ENCODE assay signal across 8 mouse cellular contexts in the genomic region with DNA sequence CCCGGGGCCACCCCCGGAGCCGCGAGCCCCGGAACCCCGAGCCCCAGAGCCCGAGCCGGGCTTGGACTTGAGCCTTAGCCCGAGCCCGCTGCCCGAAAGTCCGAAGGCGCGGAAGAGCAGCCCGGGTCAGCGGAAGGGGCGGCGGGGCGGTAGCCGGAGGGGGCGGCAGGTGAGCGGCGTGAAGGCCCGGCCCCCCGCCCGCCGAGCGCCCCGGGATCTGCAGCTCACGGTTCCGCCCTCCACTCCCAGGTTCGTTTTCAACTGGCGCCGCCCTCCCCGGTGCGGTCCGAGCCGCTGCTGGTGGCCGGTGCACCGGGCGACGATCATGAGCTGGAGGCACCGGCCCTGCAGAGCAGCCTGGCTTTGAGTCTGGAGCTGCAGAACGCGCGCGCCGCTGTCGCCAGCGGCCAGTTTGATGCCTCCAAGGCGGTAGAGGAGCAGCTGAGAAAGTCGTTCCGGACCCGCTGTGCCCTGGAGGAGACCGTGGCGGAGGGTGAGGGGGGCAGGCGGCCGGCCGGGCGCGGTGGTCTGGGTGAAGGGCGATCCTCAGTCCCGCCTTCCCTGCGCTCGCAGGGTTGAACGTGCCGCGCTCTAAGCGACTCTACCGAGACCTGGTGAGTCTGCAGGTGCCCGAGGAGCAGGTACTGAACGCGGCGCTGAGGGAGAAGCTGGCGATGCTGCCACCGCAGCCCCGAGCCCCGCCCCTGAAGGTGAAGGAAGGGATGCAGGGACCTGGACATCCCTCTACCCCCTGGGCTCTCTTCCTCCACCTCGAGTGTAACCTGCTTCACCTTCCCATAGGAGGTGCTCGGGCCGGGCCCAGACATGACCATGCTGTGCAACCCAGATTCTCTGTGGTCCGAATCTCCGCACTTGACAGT. TPM values are rescaled to one million over a fixed set of nuclear protein-coding genes. Genes with fewer than 3 reads are reported as not detected.
DNase-seq lines count a peak whose midpoint lies in the region; ATAC-seq and TF ChIP-seq lines count a peak whose summit lies in the region.

No protein-coding gene starts in this region.

- H3K27ac ChIP-seq in testis, adult 2 months (ENCODE audit: control insufficient read depth, insufficient read depth, low read depth, low read length) = peak overlapping the region; percentile 77
- 0 out of 2 replicates have a peak overlapping the region, but pooled peaks have one; percentile 33 for H3K27ac ChIP-seq in brown adipose tissue, adult 24 weeks (replicated peaks; ENCODE audit: low read depth, low read length)
- H3K27ac ChIP-seq in forebrain, embryonic 16.5 days (ENCODE audit: low read length) = peak overlapping the region; percentile 84
- peak overlapping the region; percentile 84 for H3K27ac ChIP-seq in stomach, postnatal 0 days (replicated peaks)

- H3K4me2 ChIP-seq in forebrain, embryonic 16.5 days (ENCODE audit: low read length) = peak overlapping the region; percentile 89
- H3K4me2 ChIP-seq in stomach, postnatal 0 days (replicated peaks; ENCODE audit: low read depth) = peak overlapping the region; percentile 92

- peak overlapping the region; percentile 89 for H3K4me3 ChIP-seq in testis, adult 2 months (ENCODE audit: control insufficient read depth, low read depth, low read length)
- H3K4me3 ChIP-seq in brown adipose tissue, adult 24 weeks (ENCODE audit: insufficient read depth, low read depth, low read length) = peak overlapping the region; percentile 77
- peak overlapping the region; percentile 89 for H3K4me3 ChIP-seq in forebrain, embryonic 16.5 days (replicated peaks; ENCODE audit: low read length)
- peak overlapping the region; percentile 93 for H3K4me3 ChIP-seq in stomach, postnatal 0 days (ENCODE audit: low read depth, low read length)

- H3K9me3 ChIP-seq in forebrain, embryonic 16.5 days (ENCODE audit: control insufficient read depth, low read length) = no peaks in the 10 kb centered on the region
- no peaks in the 10 kb centered on the region for H3K9me3 ChIP-seq in stomach, postnatal 0 days (ENCODE audit: control insufficient read depth, low read length)

- H3K27me3 ChIP-seq in testis, adult 2 months (ENCODE audit: control insufficient read depth, insufficient read depth, low read length) = no peaks in the 10 kb centered on the region
- H3K27me3 ChIP-seq in forebrain, embryonic 16.5 days (replicated peaks; ENCODE audit: control insufficient read depth, insufficient read depth, low read length) = no peaks in the 10 kb centered on the region
- no peaks in the 10 kb centered on the region for H3K27me3 ChIP-seq in stomach, postnatal 0 days (ENCODE audit: control insufficient read depth, insufficient read depth, low read length)

- ATAC-seq in forebrain, embryonic 16.5 days = peak; percentile 12
- ATAC-seq in megakaryocyte progenitor cell, adult 5-6 weeks (replicated peaks; ENCODE audit: poor library complexity) = peak; percentile 16; the same call in 1 of the 2 replicates
- ATAC-seq in stomach, postnatal 0 days (ENCODE audit: low FRiP score, low TSS enrichment) = peak; percentile 36

- TF ChIP-seq POLR2A in testis, adult 2 months (IDR thresholded peaks at IDR 0.05; ENCODE audit: control insufficient read depth, low read depth, low read length) = no peak

- H3K36me3 ChIP-seq in testis, adult 2 months (ENCODE audit: control insufficient read depth, insufficient read depth, low read length) = no peaks in the 10 kb centered on the region; the same call in none of the 2 replicates
- H3K36me3 ChIP-seq in forebrain, embryonic 16.5 days (ENCODE audit: control insufficient read depth, insufficient read depth) = peaks cover 14% of the 10 kb centered on the region
- peaks cover 15% of the 10 kb centered on the region for H3K36me3 ChIP-seq in stomach, postnatal 0 days (ENCODE audit: control insufficient read depth, insufficient read depth, low read length)

- peaks cover 5% of the 10 kb centered on the region for H3K4me1 ChIP-seq in testis, adult 2 months (ENCODE audit: control insufficient read depth, insufficient read depth, low read length)
- peaks cover 7% of the 10 kb centered on the region; the same call in 1 of the 2 replicates for H3K4me1 ChIP-seq in brown adipose tissue, adult 24 weeks (ENCODE audit: control insufficient read depth, insufficient read depth, insufficient read length, low read length)
- peaks cover 37% of the 10 kb centered on the region for H3K4me1 ChIP-seq in forebrain, embryonic 16.5 days (replicated peaks; ENCODE audit: control insufficient read depth, insufficient read depth, low read length)
- H3K4me1 ChIP-seq in stomach, postnatal 0 days (replicated peaks; ENCODE audit: control insufficient read depth, insufficient read depth) = peaks cover 4% of the 10 kb centered on the region; the same call in 1 of the 2 replicates

- TF ChIP-seq CTCF in testis, adult 2 months (IDR thresholded peaks at IDR 0.05; ENCODE audit: control insufficient read depth, insufficient read depth, insufficient replicate concordance, low read depth, low read length) = 0 out of 2 replicates have a peak, but pooled peaks have one; percentile 2
- TF ChIP-seq CTCF in stomach, postnatal 0 days (IDR thresholded peaks at IDR 0.05; ENCODE audit: low read depth) = no peak

- no peak for TF ChIP-seq EP300 in stomach, postnatal 0 days (optimal IDR thresholded peaks at IDR 0.05)

- under 1% methylated on average over 63 of the region's 83 CpGs for WGBS in forebrain, embryonic 16.5 days
- WGBS in stomach, postnatal 0 days = under 1% methylated on average over 59 of the region's 83 CpGs

- peak overlapping the region; percentile 92 for H3K9ac ChIP-seq in forebrain, embryonic 16.5 days (replicated peaks; ENCODE audit: low read depth, low read length)
- peak overlapping the region; percentile 82 for H3K9ac ChIP-seq in stomach, postnatal 0 days (ENCODE audit: low read length)

- DNase-seq in testis, postnatal 14 days (ENCODE audit: low spot score) = no peak
- DNase-seq in kidney, postnatal 25 days = peak; percentile 52 to 81
- DNase-seq in stomach, postnatal 0 days (ENCODE audit: low spot score) = peak; percentile 55
- DNase-seq in frontal cortex, postnatal 14 days (ENCODE audit: low spot score in 2 of 2) = no peak

RNA-seq across cellular contexts. Expression of a gene that starts 0.6 kb away (rescaled TPM):
- polyA plus RNA-seq in testis, adult 2 months (2012; rRNA removed) = 48.3 and 60.4 TPM in 2 replicates
- polyA plus RNA-seq in brown adipose tissue, adult 24 weeks (2012; ENCODE audit: insufficient read depth, insufficient read length, missing spikeins) = 15.1 and 15.4 TPM in 2 replicates
- 28.7 and 34.4 TPM in 2 replicates for polyA plus RNA-seq in forebrain, embryonic 16.5 days (2015; fragmentation: Nextera tagmentation; extraction: Ambion mirVana)
- 64.5 and 77.4 TPM in 2 replicates for total RNA-seq in megakaryocyte progenitor cell, adult 5-6 weeks (2015)
- 38.4 and 38.6 TPM in 2 replicates for total RNA-seq in megakaryocyte progenitor cell, adult 5-6 weeks (2017)
- 16.8 and 17.2 TPM in 2 replicates for polyA plus RNA-seq in stomach, postnatal 0 days (2015; fragmentation: Nextera tagmentation; extraction: Ambion mirVana)

RNA-seq across cellular contexts. Expression of a gene that starts 8.2 kb away (rescaled TPM):
- 103 and 114 TPM in 2 replicates for polyA plus RNA-seq in testis, adult 2 months (2012; rRNA removed)
- 14.3 and 21.2 TPM in 2 replicates for polyA plus RNA-seq in brown adipose tissue, adult 24 weeks (2012; ENCODE audit: insufficient read depth, insufficient read length, missing spikeins)
- 10.2 and 11.9 TPM in 2 replicates for polyA plus RNA-seq in forebrain, embryonic 16.5 days (2015; fragmentation: Nextera tagmentation; extraction: Ambion mirVana)
- total RNA-seq in megakaryocyte progenitor cell, adult 5-6 weeks (2015) = 34.6 and 37.4 TPM in 2 replicates
- total RNA-seq in megakaryocyte progenitor cell, adult 5-6 weeks (2017) = 13.8 and 16.7 TPM in 2 replicates
- 5.8 and 6.8 TPM in 2 replicates for polyA plus RNA-seq in stomach, postnatal 0 days (2015; fragmentation: Nextera tagmentation; extraction: Ambion mirVana)

RNA-seq across cellular contexts. Expression of a gene that starts 8.3 kb away (rescaled TPM):
- polyA plus RNA-seq in testis, adult 2 months (2012; rRNA removed) = 10.9 and 12.3 TPM in 2 replicates
- 2.9 and 4.9 TPM in 2 replicates for polyA plus RNA-seq in brown adipose tissue, adult 24 weeks (2012; ENCODE audit: insufficient read depth, insufficient read length, missing spikeins)
- polyA plus RNA-seq in forebrain, embryonic 16.5 days (2015; fragmentation: Nextera tagmentation; extraction: Ambion mirVana) = 11.1 and 11.2 TPM in 2 replicates
- total RNA-seq in megakaryocyte progenitor cell, adult 5-6 weeks (2015) = 6.2 and 9.1 TPM in 2 replicates
- 10.5 and 11.8 TPM in 2 replicates for total RNA-seq in megakaryocyte progenitor cell, adult 5-6 weeks (2017)
- 2.6 and 2.7 TPM in 2 replicates for polyA plus RNA-seq in stomach, postnatal 0 days (2015; fragmentation: Nextera tagmentation; extraction: Ambion mirVana)

RNA-seq across cellular contexts. Expression of a gene that starts 33.8 kb away (rescaled TPM):
- polyA plus RNA-seq in testis, adult 2 months (2012; rRNA removed) = 423 and 435 TPM in 2 replicates
- 21.4 and 24.0 TPM in 2 replicates for polyA plus RNA-seq in brown adipose tissue, adult 24 weeks (2012; ENCODE audit: insufficient read depth, insufficient read length, missing spikeins)
- 69.1 and 72.2 TPM in 2 replicates for polyA plus RNA-seq in forebrain, embryonic 16.5 days (2015; fragmentation: Nextera tagmentation; extraction: Ambion mirVana)
- 39.6 and 58.5 TPM in 2 replicates for total RNA-seq in megakaryocyte progenitor cell, adult 5-6 weeks (2015)
- total RNA-seq in megakaryocyte progenitor cell, adult 5-6 weeks (2017) = 92.1 and 96.5 TPM in 2 replicates
- polyA plus RNA-seq in stomach, postnatal 0 days (2015; fragmentation: Nextera tagmentation; extraction: Ambion mirVana) = 100 and 110 TPM in 2 replicates

RNA-seq across cellular contexts. Expression of a gene that starts 37.9 kb away (rescaled TPM):
- polyA plus RNA-seq in testis, adult 2 months (2012; rRNA removed) = 0.97 and 0.98 TPM in 2 replicates
- polyA plus RNA-seq in brown adipose tissue, adult 24 weeks (2012; ENCODE audit: insufficient read depth, insufficient read length, missing spikeins) = not detected in 2 replicates
- 52.3 and 59.8 TPM in 2 replicates for polyA plus RNA-seq in forebrain, embryonic 16.5 days (2015; fragmentation: Nextera tagmentation; extraction: Ambion mirVana)
- 0.02 and 0.05 TPM in 2 replicates for total RNA-seq in megakaryocyte progenitor cell, adult 5-6 weeks (2015)
- total RNA-seq in megakaryocyte progenitor cell, adult 5-6 weeks (2017) = 0.07 and 0.17 TPM in 2 replicates
- polyA plus RNA-seq in stomach, postnatal 0 days (2015; fragmentation: Nextera tagmentation; extraction: Ambion mirVana) = 1.0 TPM in 2 replicates

Comparison
In these comparisons a context has a peak if more than half of its experiments do, and no peak if none do; other contexts are left out.
1. H3K27ac ChIP-seq: peak in every context shown above with its lines; median percentile 84 in forebrain, embryonic 16.5 days; 84 in stomach, postnatal 0 days; 77 in testis, adult 2 months; 33 in brown adipose tissue, adult 24 weeks.
2. DNase-seq: peak in kidney, postnatal 25 days (2 of 2) and stomach, postnatal 0 days (single experiment); none in testis, postnatal 14 days (single experiment) and frontal cortex, postnatal 14 days (0 of 2).
3. Peak in every context shown above with its lines, with median percentiles within 50 percentile points of each other: H3K4me3 ChIP-seq and ATAC-seq.